Mouse (Mus musculus) bone marrow macrophage, adult 2 months (primary cell): ENCODE measurements around the gene Kcnk18.

Experiments
- CTCF ChIP-seq: IDR thresholded peaks from 2 replicates; pipeline ENCODE4 v1.5.1; 2012; ENCODE audit warnings: low read depth, mild to moderate bottlenecking, low read length, moderate library complexity
- POLR2A ChIP-seq: IDR thresholded peaks from 2 replicates; pipeline ENCODE4 v1.6.1; 2012; ENCODE audit warnings: mild to moderate bottlenecking, low read depth, low read length, borderline replicate concordance

- no peak for TF ChIP-seq CTCF
- TF ChIP-seq POLR2A: no peak
Measured at GRCm38 (mm10) chr19:59232786-59233185, 13.8 kb downstream of the Kcnk18 start.
